Mouse (Mus musculus) MEL-GATA-1-ER (cell line): ENCODE results near the gene Chfr.

Source experiments
- DNase-seq: peaks from one replicate; pipeline ENCODE4 v3.0.0-alpha.2; 2012; ENCODE audit warnings: low read depth; ENCODE audit errors: extremely low read depth

Chfr gene

DNA sequence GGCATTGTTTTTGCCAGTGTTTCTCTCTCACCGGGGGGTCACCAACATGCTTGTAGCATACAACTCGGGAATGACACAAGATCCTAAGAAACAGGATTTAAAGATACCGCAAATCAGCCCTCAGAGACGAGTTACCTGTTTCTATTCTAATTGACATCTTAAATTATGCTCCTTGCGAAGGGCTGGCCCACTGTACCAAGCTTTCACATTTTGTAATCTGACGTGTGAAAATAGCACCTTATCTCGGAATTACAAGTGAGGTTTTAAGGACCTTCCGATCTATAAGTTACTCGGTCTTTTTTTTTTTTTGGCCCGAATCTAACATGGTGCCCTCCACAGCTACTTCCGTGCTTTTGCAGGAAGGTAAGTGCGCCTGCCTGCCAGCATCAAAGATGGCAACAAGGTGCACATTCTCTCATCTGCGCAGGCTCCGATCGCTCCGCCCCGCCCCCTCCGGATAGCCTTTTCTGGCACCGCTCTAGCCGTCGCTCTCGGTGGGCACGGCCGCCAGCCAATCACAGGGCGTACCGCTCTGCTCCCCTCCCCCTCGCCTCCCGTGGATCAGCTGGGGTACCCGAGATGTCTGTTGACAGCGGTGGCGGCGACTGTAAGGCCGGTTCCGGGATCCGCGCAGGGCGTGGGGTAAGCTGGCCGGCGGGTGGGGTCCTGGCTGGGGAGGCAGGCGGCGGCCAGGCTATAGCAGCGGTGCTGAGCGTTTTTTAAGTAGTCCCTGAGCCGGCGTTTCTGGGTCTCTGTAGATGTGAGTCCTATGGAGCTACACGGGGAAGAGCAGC is at the start of gene Chfr:
TSS of gene Chfr (plus strand) at position 550 of the 794 bp plus-strand sequence.
- DNase-seq: peak; percentile 93

DNA sequence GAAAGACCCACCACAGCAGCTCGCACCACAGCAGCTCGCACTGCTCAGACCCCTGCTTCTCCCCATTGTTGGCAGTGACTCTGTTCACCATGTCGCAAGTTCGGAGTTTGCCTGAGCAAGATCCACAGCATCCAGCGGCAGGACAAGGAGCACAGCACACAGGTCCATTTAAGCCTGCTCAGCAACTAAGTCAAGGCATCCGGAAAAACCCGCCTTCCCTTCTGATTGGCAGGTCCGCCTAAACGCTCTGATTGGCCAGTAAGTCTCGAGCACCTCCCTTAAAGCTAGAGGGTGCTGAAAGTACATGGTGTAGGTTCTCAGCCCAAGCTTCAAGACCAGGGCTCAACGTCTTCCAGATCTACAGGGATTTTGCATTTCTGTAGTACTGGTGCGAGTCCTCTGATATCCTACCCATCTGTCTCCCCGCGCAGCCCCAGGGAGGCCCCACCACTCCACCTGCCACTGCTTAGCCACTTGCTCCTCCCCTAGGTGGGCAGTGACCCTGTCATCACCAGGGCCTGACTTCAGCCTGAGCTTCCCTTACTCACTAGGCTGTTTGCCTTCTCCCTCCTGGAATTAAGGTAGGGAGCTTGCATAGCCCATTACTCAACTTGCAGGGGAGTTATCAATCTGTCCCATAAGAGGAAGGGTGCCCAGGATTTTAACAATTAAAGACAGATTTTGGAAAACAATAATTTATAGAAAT is 49.3 kb upstream of the Chfr start:
- no peak for DNase-seq

DNA sequence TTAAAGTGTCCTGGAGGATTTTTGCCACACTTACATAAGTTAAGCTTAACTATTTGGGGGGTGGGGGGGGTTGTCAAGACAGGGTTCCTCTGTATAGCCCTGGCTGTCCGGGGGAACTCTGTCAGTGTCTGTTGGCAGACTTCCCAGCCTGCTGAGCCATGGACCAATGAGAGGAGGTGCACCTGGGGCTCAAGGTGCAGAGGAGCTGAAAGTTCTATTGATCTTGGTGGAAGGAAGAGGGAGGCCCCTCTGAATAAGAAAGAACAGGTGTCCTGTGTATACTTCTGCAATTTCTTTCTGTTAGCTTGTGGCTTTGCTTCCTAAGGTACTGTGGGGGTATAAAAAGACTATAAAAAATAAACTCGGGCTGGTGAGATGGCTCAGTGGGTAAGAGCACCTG is 44.1 kb upstream of the Chfr start:
- no peak for DNase-seq

DNA sequence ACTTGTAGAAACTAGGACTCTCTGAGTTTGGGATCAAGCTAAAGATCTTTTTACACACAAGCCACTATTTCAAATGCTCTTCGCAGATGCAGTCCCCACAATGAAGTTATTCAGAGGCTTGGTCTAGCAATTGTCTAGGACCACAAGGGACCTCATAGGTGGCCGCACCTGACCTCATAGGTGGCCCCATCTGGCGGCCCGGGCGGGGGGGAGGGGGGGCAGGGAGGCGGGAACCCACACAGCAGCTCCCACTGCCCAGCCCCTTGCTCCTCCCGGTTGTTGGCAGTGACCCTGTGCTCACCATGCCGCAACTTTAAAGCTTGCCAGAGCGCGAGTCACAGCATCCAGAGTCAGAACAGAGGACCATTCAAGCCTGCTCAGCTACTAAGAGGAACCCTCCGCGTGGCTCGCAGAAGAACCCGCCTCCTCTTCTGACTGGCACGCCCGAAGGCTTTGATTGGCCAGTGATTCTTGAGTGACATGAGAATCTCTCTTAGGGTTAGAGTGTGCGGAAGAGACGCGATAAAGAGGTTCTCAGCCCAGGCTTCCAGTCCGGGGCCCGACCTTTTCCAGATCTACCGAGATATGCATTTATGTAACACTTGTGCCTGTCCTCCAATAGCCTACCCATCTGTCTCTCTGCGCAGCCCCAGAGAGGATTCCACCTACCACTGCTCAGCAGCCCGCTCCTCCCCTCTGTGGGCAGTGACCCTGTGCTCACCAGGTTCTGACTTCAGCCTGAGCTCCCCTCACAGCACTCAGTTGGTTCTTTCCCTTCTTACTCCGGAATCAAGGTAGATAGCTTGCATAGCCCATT is 41.4 kb upstream of the Chfr start, which contains the start of gene Gm35315:
TSS of gene Gm35315 (minus strand) at position 391 of the 817 bp plus-strand sequence.
- DNase-seq: peak; percentile 98

DNA sequence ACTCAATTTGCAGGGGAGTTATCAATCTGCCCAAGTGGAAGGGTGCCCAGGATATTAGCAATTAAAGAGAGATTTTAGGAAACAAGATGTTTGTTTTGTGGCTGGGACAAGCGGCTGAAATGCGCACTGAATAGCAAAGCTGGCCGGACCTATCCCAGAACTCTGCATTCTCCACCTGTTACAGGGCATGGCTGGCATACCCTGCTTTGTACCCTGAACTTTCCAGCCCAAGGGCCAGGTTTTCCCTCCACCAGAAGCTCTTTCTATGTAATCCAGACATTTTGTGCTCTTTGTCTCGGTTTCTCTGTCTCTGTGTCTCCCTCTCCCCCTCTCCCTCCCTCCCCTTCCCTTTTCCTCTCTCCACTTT is 40.8 kb upstream of the Chfr start:
- no peak for DNase-seq

DNA sequence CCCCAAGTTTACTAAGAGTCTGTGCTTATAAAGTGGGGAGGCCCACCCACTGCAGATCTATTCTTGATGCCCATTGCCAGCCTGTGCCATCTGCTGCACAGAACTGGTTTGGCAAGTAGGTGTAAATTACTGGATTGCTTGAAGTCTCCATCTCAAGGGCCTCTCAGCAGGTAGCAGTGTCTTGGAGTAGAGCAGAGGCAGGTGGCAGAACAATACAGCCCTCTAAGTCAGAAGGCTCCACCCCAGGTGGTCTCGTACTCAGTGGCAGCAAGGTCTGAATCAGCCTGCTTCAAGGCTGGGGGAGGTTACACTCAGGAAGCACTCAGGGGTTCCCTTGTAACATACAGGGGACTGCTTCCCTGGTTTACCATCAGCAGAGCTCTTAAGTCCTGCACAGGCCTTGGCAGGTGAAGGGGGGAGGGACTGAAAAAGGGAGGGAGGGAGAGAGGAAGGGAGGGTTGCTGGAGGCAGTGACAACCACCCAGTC is 36.6 kb upstream of the Chfr start:
- DNase-seq: no peak

DNA sequence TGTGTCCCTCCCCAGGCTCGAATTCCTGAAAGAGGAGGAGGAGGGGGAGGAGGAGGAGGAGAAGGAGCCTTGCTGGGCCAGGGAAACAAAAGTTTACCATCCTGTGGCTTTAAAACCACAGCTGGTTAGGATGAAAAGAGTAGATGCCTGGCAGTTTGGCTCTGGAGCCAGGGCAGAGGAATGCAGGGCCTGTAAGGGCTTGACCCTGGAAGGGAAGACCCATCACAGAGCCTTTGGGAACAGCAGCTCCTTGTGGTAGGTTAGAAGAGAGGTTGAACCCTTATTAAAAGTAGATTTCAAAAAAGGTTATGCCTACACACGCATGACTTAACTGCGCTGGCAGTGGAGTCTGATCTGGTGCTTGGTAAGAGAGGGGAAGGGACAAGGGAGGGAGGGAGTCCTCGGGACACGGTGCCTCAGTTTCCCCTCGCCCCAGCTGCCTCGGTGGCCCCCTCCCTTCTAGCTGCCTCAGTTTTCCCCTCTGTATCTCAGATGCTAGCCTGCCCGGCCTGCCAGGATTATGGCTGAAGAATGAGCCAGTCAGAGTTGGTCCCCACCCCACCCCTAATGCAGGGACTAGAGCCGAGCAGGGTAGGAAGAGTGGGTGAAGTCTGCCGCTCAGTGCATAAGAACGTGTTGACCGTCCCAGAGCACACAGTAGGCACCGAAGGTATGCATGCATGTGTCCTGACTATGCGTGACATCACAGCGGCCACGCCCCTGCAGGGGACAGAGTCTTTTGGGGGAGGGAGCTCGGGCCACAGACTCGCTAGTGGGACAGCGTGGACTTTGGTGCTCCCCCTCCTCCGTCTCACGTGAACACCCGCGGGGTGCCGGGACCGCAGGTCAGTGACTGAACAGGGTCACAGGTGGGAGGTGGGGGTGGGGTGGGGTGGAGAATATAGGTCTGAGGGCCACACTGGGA is 35.7 kb upstream of the Chfr start, which contains the start of gene Plcxd1:
TSS of gene Plcxd1 (plus strand) at position 314 of the 925 bp plus-strand sequence.
- no peak for DNase-seq

DNA sequence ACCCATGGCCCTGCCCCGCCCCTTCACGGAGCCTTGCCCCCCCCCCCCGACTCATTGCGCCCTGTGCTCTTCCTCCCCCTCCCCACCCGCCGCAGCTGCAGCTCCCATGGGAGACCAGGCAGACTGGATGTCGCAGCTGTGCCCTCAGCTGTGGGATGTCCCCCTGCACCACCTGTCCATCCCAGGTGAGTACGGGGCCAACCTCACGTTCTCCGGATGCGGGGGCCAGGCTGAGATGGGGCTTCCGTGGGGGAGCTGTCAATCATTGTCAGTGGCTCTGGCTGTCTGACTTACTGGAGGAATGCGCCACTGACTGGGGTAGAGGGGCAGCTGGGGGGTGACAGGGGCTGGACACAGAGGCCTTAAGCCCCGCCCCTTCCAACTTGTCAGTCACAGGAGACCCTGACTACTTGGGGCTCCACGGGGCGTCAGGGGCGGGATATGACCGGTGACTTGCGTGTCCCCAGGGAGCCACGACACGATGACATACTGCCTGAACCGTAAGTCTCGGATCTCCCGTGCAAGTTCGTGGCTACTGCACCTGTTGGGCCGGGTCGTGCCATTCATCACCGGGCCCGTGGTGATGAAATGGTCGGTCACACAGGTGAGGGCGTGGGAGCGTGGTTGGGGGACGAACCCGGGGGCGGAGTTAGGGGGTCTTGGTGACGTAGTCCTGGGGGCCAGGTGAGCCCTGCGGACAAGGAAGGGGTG is 34.6 kb upstream of the Chfr start:
- no peak for DNase-seq

DNA sequence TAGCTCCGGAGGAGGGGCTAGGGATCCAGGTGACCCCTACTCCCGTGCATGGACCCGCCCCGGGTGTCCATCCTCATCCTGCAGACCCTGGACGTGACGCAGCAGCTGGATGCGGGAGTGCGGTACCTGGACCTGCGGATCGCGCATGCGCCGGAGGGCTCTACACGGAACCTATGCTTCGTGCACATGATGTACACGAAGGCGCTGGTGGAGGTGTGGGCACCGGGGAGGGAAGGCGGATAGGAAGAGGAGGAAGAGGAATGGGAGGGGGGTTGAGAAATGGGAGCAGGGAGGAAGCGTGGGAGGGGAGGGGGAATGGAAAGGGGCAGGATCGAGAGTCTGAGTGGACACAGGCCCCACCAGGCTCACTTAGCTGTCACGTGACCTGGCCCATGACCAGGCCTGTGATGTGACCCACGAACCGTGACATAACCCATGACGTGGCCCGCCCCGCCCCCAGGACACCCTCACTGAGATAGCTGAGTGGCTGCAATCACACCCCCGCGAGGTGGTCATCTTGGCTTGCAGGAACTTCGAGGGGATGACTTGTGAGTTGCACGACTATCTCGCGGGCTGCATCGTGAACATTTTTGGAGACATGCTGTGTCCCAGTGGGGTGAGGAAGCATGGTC is 33.8 kb upstream of the Chfr start:
- no peak for DNase-seq

DNA sequence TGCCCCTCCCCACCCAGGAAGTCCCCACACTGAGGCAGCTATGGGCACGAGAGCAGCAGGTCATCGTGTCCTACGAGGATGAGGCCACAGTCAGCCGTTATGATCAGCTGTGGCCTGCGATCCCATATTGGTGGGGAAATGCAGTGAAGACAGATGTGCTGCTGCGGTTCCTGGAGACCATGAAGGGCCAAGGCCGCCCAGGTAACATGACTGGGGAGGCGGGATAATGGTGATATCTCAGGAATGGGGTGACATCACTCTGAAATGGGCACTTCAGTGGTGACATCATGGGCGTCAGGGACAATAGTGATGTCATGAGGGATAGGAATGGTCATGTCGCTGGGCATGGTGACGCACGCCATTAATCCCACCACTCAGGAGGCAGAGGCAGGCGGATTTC is 33.2 kb upstream of the Chfr start:
- no peak for DNase-seq

DNA sequence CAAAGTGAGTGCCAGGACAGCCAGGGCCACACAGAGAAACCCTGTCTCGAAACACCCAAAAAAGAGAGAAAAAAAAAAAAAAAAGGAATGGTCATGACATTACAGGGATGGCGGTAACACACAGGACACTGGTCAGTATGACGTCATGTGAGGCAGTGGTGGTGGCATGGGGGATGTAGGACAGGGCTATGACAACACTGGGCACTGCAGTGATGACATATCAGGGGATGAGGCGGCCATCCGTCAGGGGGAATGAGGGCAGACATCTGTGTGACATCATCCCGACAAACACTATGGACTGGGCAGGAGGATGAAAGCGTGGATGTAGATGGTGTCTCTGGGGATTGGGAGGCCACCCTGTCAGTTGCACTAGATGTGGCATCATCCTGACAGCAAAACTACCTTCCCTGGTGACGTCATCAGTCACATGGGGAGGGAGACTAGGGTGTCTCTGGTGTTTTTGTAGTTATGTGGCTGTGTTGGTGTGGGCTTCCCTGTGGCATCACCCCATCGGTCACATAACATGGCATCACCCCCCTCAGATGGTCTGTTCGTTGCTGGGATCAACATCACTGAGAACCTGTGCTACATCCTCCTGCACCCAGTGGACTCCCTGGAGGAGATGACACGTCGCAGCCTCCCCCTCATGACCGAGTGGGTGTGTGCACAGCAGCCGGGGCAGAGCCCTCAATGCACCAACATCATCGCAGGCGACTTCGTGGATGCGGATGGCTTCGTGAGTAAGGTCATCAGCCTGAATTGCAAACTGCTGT is 32.6 kb upstream of the Chfr start:
- DNase-seq: no peak

DNA sequence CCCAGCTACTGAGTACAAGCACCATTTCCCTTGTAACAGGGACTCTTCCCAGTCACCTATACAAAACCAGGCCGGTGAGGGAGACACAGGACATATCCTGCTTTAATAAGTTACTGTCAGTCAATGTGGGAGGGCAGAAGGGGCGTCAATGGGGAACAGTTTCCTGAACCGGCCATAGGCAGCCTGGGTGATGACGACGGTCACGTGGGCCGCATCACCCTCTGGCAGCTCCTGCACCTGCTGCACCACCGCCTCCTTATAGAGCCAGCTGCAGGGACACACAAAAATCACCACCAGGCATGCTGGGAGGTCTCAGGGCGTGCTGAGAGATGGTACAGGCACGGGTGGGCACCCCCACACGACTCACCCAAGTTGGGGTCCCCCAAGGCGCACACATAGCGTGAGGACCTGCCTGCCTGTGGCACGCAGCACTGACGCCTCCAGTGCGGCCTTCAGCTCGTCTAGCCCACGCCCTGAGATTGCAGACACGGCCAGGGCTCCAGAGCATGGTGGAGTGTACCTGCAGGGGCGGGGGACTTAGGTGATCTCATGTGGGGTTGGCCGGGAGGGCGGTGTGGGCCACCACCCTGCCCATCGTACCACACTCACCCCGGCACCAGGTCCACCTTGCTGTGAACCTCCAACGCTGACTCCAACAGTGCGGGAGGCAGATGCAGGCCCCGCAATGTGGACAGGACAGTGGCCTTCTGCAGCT is 31.6 kb upstream of the Chfr start:
- DNase-seq: no peak

DNA sequence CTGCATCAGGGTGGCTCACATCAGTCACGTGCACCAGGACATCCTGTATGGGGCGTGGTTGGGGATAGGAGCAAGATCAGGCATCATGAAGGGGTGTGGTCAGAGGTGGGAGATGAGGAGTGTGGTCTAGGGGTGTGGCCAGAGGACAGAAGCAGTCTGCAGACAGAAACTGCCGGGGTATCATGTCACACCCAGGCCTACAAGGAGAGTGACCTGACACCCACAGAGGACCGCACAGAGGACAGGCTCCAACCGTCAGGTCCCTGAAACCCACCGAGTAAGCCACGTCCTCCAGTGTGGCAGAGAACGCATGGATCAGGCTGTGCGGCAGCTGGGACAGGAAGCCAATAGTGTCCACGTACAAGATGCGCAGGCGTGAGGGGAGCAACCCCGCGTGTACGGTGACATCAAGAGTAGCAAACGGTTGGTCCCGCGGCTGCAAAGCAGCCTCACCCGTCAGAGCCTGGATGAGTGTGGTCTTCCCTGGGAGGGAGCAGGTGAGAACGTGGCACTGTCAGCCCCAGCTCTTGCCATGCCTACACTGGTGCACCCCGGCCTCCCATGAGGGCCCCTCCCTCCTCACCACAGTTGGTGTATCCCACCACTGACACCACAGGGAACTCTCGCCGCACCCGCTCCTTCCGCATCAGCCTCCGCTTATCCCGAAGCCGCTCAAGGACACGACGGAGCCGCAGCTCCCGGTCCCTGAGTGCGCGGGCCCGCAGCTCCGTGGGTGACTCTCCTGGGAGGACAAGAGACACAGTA is 30.8 kb upstream of the Chfr start:
- no peak for DNase-seq

DNA sequence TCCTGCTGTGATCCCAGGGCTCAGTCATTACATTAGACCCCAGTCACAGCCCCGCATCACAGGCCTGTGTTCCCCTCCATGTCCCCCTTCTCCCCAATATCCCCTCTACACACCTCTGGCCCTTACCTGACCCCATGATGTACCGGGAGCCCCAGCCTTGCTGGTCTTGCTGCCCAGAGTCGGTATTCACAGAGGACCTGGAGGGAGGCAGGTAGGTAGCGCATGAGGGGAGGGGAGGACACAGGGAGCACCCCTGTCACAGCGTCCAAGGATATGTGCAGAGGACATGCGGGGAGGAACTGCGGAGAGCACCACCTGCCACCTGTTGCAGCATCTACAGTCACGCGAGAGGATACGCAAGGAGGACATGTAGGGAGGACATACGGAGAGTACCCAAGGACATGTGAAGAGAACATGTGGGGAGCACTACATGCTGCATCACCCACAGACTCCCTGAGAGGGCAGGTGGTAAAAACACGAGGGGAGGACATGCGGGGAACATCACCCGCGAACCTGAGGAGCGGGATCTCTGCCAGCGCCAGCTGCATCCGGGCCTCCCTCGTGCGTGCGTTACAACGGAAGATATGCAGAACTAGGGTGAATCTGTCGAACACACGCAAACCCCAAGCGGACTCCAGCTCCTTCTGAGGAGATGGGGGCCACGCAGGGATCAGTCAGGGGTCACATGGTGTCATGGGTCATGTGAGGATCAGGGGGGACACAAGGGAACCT is 29.3 kb upstream of the Chfr start:
- no peak for DNase-seq

DNA sequence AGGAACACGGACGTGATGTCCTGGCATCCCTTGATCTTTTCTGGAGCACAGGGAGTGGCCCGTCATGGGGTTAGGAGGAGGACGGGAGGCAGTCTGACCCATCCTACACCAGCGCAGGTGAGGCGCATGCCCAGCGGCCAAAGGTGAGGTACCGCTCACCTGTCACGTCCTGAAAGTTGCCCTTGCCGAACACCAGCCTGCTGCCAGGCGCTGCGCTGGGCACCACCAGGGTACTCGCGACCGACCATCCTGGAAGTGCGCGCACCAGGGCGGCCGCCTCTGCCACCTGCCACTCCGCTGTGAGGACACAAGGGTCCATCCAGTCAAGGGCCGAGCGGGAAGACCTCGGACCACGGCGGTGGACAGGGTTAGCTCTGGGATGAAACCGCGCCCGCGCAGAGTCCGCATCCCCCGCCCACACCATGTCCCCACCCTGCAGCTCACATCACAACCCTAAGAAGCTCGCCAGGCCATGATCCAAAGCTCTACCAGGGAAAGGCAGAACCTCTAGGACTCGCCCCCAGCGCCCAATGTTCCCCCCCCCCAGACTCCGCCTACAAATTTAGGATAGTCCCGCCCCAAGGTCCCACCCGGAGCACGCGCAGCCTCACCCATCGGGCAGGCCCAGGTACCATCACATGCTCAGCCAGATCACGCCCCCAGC is 28.6 kb upstream of the Chfr start:
- no peak for DNase-seq
